Mouse (Mus musculus) hindbrain, embryonic 12.5 days (tissue): ENCODE measurements around the gene Wwox. TPM values are rescaled to one million over a fixed set of nuclear protein-coding genes. Genes with fewer than 3 reads are reported as not detected.

Source experiments
- ATAC-seq: fragments of 200-750 bp; cut with Nextera tagmentation; 2 replicates; pipeline ENCODE4 v1.8.0; 2017; ENCODE audit warnings: moderate TSS enrichment; ENCODE audit not compliant: low FRiP score
- H3K27ac ChIP-seq: fragments of 300-500 bp; sonication (generic); 2 replicates; pipeline ENCODE4 v1.5.1; 2016; ENCODE audit warnings: mild to moderate bottlenecking
- H3K27me3 ChIP-seq: fragments of 300-500 bp; sonication (generic); 2 replicates; pipeline ENCODE4 v1.6.1; 2016; ENCODE audit warnings: mild to moderate bottlenecking
- H3K36me3 ChIP-seq: fragments of 300-500 bp; sonication (generic); 2 replicates; pipeline ENCODE4 v1.6.1; 2016; ENCODE audit warnings: mild to moderate bottlenecking
- H3K4me1 ChIP-seq: fragments of 300-500 bp; sonication (generic); 2 replicates; pipeline ENCODE4 v1.6.1; 2016
- H3K4me2 ChIP-seq: fragments of 300-500 bp; sonication (generic); replicated peaks from 2 replicates; pipeline ENCODE4 v1.6.1; 2016; ENCODE audit warnings: mild to moderate bottlenecking
- H3K4me3 ChIP-seq: fragments of 300-500 bp; sonication (generic); 2 replicates; pipeline ENCODE4 v1.5.1; 2016; ENCODE audit warnings: mild to moderate bottlenecking
- H3K9ac ChIP-seq: fragments of 300-500 bp; sonication (generic); 2 replicates; pipeline ENCODE4 v1.6.1; 2016; ENCODE audit warnings: mild to moderate bottlenecking, moderate library complexity
- H3K9me3 ChIP-seq: fragments of 300-500 bp; sonication (generic); replicated peaks from 2 replicates; pipeline ENCODE4 v1.6.1; 2016; ENCODE audit warnings: mild to moderate bottlenecking
- WGBS: fragments of 180-500 bp; shearing (Covaris S2); methylation state at CpG from one replicate; pipeline ENCODE4 v1.1.7; 2016; 5-methylcytosine and 5-hydroxymethylcytosine counted together
- polyA plus RNA-seq: library from polyadenylated mRNA; unstranded; fragments of >200 nt; fragmentation: Nextera tagmentation; extraction: Ambion mirVana; gene quantifications from 2 replicates; pipeline ENCODE4 v1.2.1, GENCODE M21; 2016

Wwox gene
- polyA plus RNA-seq, 1 experiment from 2014 or later: 13.8 TPM

DNA sequence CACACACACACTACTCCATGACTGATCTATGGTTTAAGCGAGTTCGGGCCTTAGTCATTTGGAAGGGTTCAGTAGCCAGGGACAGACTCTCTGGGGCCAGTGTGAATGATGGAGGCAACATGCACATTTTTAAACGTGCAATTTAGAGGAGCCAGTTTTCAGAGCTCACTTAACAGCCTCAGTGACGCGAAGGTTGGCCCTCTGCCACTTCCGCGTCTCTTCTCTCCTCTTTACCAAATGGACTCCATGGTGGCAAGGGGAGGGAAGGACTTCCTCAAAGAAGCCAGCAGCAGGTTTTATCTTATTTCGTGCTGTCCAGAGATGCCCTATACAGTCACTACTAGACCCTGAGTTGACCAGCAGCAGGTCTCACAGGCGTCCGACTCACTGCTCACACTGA, 547.5 kb downstream of the Wwox start:
- Histone ChIP-seq H3K4me1 (peaks cover 13% of the 10 kb centered on the region), H3K4me3 (no peak overlapping the region)
- ATAC-seq: no peak

GRCm38 (mm10) chr8:114990865-114991613, 551.6 kb downstream of the Wwox start:
- Histone ChIP-seq H3K36me3 (no peaks in the 10 kb centered on the region), H3K27ac (no peak overlapping the region), H3K27me3 (peaks cover 5% of the 10 kb centered on the region), H3K4me3 (no peak overlapping the region), H3K4me2 (peak overlapping the region; percentile 16; the same call in 1 of the 2 replicates), H3K4me1 (peaks cover 10% of the 10 kb centered on the region), H3K9me3 (no peaks in the 10 kb centered on the region), H3K9ac (no peak overlapping the region)
- no peak for ATAC-seq
- WGBS: 37% methylated on average over 13 of the region's 13 CpGs

More for the DNA sequence above, 547.5 kb downstream of the Wwox start:
- Histone ChIP-seq H3K4me2 (no peak overlapping the region), H3K36me3 (no peaks in the 10 kb centered on the region), H3K27me3 (peaks cover 5% of the 10 kb centered on the region), H3K9ac (no peak overlapping the region), H3K27ac (no peak overlapping the region), H3K9me3 (no peaks in the 10 kb centered on the region)
- WGBS: 84% methylated on average over 10 of the region's 10 CpGs

DNA sequence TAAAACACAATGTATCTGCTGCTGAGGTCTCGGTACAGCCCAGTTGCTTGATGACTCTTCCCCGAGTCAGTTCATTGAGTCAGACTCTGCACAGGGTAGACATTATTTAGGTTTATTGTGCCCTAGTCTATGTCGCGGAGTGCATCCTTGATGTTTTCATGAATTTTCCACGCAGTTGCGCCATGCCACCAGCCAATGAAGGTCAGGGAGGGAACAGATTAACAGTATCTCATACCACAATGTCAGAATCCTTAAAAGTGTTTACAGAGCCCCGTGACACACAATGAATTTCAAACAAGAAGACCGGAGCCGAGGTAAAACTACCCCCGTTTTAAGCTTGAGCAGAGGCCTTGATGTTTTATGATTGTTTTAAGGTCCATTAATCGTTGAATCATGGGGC, 561.3 kb downstream of the Wwox start:
- no peaks in the 10 kb centered on the region for H3K4me1 ChIP-seq
- no peak overlapping the region for H3K9ac ChIP-seq
- no peaks in the 10 kb centered on the region for H3K36me3 ChIP-seq
- H3K9me3 ChIP-seq: peaks cover 4% of the 10 kb centered on the region; the same call in 1 of the 2 replicates
- 91% methylated on average over 11 of the region's 11 CpGs for WGBS
- ATAC-seq: no peak
- no peak overlapping the region for H3K4me2 ChIP-seq
- no peak overlapping the region for H3K4me3 ChIP-seq
- H3K27ac ChIP-seq: no peak overlapping the region
- no peaks in the 10 kb centered on the region for H3K27me3 ChIP-seq

- Histone ChIP-seq H3K4me2 (no peak overlapping the region), H3K27ac (no peak overlapping the region), H3K9ac (no peak overlapping the region), H3K4me1 (peaks cover 12% of the 10 kb centered on the region), H3K9me3 (no peaks in the 10 kb centered on the region), H3K36me3 (no peaks in the 10 kb centered on the region), H3K27me3 (peaks cover 3% of the 10 kb centered on the region; the same call in 1 of the 2 replicates), H3K4me3 (no peak overlapping the region)
- WGBS: 83% methylated on average over 3 of the region's 3 CpGs
- ATAC-seq: no peak
Observed at GRCm38 (mm10) chr8:115005021-115005420, 565.6 kb downstream of the Wwox start.

- H3K27me3 ChIP-seq: peaks cover 3% of the 10 kb centered on the region; the same call in 1 of the 2 replicates
- no peak overlapping the region for H3K9ac ChIP-seq
- peaks cover 18% of the 10 kb centered on the region for H3K4me1 ChIP-seq
- H3K9me3 ChIP-seq: no peaks in the 10 kb centered on the region
- ATAC-seq: no peak
- no peaks in the 10 kb centered on the region for H3K36me3 ChIP-seq
- no peak overlapping the region for H3K4me3 ChIP-seq
- 22% methylated on average over 8 of the region's 8 CpGs for WGBS
- no peak overlapping the region for H3K4me2 ChIP-seq
- H3K27ac ChIP-seq: no peak overlapping the region
Observed at GRCm38 (mm10) chr8:115006561-115006960, 567.1 kb downstream of the Wwox start.

GRCm38 (mm10) chr8:115007280-115007679, 567.8 kb downstream of the Wwox start:
- Histone ChIP-seq H3K4me2 (no peak overlapping the region), H3K36me3 (no peaks in the 10 kb centered on the region), H3K27ac (no peak overlapping the region), H3K9me3 (no peaks in the 10 kb centered on the region), H3K9ac (no peak overlapping the region), H3K27me3 (peaks cover 3% of the 10 kb centered on the region; the same call in 1 of the 2 replicates), H3K4me1 (peaks cover 18% of the 10 kb centered on the region), H3K4me3 (no peak overlapping the region)
- no peak for ATAC-seq
- 42% methylated on average over 7 of the region's 7 CpGs for WGBS

DNA sequence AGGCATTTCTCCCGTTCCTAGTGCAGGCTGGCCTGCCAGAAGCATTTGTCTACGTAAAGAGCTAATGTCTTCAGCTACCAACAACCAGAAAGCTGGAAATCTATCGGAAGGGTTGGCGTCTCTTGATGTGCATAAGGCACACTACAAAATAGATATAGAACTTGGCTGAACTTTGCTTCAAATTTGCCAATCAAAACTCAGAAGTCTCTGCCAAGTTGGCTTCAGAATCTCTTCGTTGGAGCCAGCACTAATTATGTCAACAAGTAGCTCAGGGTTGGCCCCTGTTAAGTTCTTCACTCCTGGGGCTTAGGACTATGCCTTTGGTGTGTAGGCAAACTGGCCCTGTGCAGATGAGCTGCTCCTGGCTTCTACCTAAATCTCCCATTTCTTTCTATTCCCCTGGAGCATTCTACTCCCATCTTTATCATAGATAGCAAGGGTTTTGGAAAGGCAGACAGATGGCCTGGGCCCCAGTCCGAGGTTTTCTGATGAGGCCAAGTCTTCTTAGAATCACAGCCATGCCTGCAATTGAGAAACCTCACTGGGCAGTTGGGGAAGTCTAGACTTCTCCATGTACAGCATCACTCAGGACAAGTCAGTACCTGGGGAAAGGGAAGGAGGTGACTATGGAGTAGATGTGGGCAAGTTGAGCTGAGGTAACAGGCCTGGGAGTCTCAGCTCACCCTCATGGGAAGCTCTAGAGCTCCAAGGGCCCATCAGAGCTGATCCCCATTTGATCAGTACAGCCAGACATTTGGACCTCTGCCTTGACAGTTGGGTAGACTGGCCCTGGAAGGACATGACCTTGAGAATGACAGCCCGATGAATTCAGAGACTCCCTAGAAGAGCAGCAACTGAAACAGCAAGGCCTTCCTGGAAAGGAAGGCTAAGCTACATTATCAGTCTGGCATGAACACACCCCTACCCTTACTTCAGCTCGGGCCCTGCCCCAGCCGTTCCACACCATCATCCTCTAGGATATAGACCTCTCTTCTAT, 569.5 kb downstream of the Wwox start:
- Histone ChIP-seq H3K4me2 (no peak overlapping the region), H3K36me3 (no peaks in the 10 kb centered on the region), H3K9me3 (no peaks in the 10 kb centered on the region), H3K4me1 (peaks cover 18% of the 10 kb centered on the region), H3K9ac (no peak overlapping the region), H3K27me3 (peaks cover 3% of the 10 kb centered on the region; the same call in 1 of the 2 replicates), H3K4me3 (no peak overlapping the region), H3K27ac (no peak overlapping the region)
- WGBS: 90% methylated on average over 9 of the region's 9 CpGs
- ATAC-seq: no peak

DNA sequence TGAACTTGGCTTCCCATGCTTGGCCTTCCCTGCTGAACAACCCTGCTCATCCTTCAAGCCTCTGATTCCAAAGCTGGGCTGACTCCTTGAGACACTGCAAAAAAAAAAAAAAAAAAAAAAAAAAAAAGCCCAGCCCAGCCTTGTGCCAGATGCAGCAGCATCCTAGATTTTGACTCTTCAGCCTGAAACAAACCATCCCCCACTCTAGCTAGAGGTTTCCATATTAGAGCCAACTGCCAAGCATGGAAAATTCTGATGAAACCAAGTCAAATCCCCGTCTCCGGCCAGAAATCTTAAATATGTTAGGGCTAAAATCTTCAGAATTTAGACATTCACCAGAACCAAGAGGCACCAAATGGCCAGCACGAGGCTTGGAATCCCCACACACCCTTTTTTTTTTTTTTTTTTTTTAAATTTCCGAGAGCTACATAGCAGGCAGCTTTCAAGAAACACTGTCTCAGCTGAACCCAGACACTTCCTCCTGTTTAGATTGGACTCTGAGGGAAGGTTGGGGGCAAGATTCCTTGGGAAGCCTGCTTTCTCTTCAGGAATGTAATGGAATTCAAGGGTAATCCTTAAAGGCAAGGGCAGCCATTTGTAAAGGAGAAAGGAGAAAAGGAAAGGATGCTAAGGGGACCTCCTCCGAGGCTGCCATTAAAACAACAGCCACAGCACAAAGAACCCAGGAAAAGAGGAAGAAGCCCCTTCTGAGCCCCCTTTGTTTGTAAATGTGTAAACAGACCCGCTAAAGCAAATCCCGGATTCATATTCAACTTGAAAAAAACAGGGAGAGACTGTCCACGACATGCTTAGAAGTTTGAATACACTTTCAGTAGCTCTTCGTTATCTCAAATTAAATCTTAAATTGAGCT, 570.7 kb downstream of the Wwox start:
- H3K36me3 ChIP-seq: no peaks in the 10 kb centered on the region
- 0 out of 2 replicates have a peak overlapping the region, but pooled peaks have one; percentile 3 for H3K4me2 ChIP-seq
- H3K9ac ChIP-seq: no peak overlapping the region
- no peak for ATAC-seq
- peaks cover 23% of the 10 kb centered on the region for H3K4me1 ChIP-seq
- H3K4me3 ChIP-seq: no peak overlapping the region
- H3K27ac ChIP-seq: no peak overlapping the region
- 20% methylated on average over 9 of the region's 9 CpGs for WGBS
- peaks cover 3% of the 10 kb centered on the region; the same call in 1 of the 2 replicates for H3K27me3 ChIP-seq
- H3K9me3 ChIP-seq: no peaks in the 10 kb centered on the region

DNA sequence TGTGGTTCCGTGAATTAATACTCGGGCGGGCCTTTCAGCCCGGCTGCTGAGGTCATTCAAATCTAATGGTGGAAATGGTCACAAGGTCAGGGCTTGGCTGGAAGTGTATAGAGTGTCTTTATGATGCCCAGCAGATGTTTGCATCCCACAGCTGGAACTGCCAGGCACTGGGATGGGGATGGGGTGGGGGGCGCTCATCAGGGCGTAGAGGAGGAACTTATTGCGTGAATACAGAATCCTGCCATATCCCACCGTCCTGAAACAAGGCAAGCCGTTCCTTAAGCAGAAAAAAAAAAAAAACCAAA, 571.3 kb downstream of the Wwox start:
- peaks cover 24% of the 10 kb centered on the region for H3K4me1 ChIP-seq
- ATAC-seq: no peak
- no peak overlapping the region for H3K27ac ChIP-seq
- H3K4me2 ChIP-seq: 0 out of 2 replicates have a peak overlapping the region, but pooled peaks have one; percentile 3
- WGBS: 22% methylated on average over 9 of the region's 9 CpGs
- no peaks in the 10 kb centered on the region for H3K9me3 ChIP-seq
- peaks cover 3% of the 10 kb centered on the region; the same call in 1 of the 2 replicates for H3K27me3 ChIP-seq
- H3K9ac ChIP-seq: no peak overlapping the region
- H3K36me3 ChIP-seq: no peaks in the 10 kb centered on the region
- no peak overlapping the region for H3K4me3 ChIP-seq

DNA sequence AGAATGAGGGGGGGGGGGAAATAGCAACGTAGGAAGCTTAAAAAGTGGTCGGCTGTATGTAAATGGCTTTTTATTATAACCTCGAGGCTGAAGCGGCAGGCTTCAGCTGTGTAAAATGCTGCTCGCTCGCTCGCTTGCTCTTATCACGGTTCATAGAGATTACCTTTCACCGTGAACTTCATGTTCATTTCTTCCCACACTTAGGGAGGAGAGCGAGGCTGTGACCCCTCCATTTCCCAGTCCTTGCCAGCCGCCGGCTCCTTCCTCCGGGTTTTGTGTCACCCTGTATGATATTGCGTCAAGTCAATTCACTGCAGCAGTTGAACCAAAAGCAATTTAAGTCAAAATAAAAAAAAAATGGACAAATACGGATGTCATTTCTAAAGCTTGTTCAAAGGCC, 580.2 kb downstream of the Wwox start:
- no peak overlapping the region for H3K27ac ChIP-seq
- H3K9me3 ChIP-seq: no peaks in the 10 kb centered on the region
- H3K4me2 ChIP-seq: no peak overlapping the region
- no peak overlapping the region for H3K4me3 ChIP-seq
- WGBS: 50% methylated on average over 15 of the region's 15 CpGs
- no peak for ATAC-seq
- H3K27me3 ChIP-seq: no peaks in the 10 kb centered on the region; the same call in 1 of the 2 replicates
- H3K36me3 ChIP-seq: no peaks in the 10 kb centered on the region
- no peak overlapping the region for H3K9ac ChIP-seq
- peaks cover 14% of the 10 kb centered on the region; the same call in 1 of the 2 replicates for H3K4me1 ChIP-seq

GRCm38 (mm10) chr8:115021731-115022130, 582.3 kb downstream of the Wwox start:
- Histone ChIP-seq H3K9me3 (no peaks in the 10 kb centered on the region), H3K4me2 (no peak overlapping the region), H3K9ac (no peak overlapping the region), H3K27me3 (no peaks in the 10 kb centered on the region), H3K4me3 (no peak overlapping the region), H3K36me3 (no peaks in the 10 kb centered on the region), H3K27ac (no peak overlapping the region), H3K4me1 (peaks cover 7% of the 10 kb centered on the region)
- no peak for ATAC-seq
- 80% methylated on average over 8 of the region's 8 CpGs for WGBS
